Mouse (Mus musculus) forebrain, embryonic 13.5 days (tissue): ENCODE measurements around the gene Rnase2b. TPM values are rescaled to one million over a fixed set of nuclear protein-coding genes. Genes with fewer than 3 reads are reported as not detected.

ENCODE experiments used
- ATAC-seq: fragments of 200-750 bp; cut with Nextera tagmentation; 2 replicates; pipeline ENCODE4 v1.8.0; 2017
- H3K27ac ChIP-seq: fragments of 300-500 bp; sonication (generic); 2 replicates; pipeline ENCODE4 v1.5.1; 2015; ENCODE audit warnings: inconsistent platforms, mild to moderate bottlenecking, moderate library complexity
- H3K27me3 ChIP-seq: fragments of 300-500 bp; sonication (generic); 2 replicates; pipeline ENCODE4 v1.6.1; 2015; ENCODE audit warnings: mild to moderate bottlenecking, inconsistent platforms
- H3K36me3 ChIP-seq: fragments of 300-500 bp; sonication (generic); 2 replicates; pipeline ENCODE4 v1.6.1; 2015; ENCODE audit warnings: mild to moderate bottlenecking, inconsistent platforms; ENCODE audit not compliant: poor library complexity, severe bottlenecking
- H3K4me1 ChIP-seq: fragments of 300-500 bp; sonication (generic); 2 replicates; pipeline ENCODE4 v1.6.1; 2015; ENCODE audit warnings: inconsistent platforms
- H3K4me2 ChIP-seq: fragments of 300-500 bp; sonication (generic); 2 replicates; pipeline ENCODE4 v1.6.1; 2015; ENCODE audit warnings: inconsistent platforms, mild to moderate bottlenecking, moderate library complexity
- H3K4me3 ChIP-seq: fragments of 300-500 bp; sonication (generic); 2 replicates; pipeline ENCODE4 v1.5.1; 2015; ENCODE audit warnings: mild to moderate bottlenecking, inconsistent platforms
- H3K9ac ChIP-seq: fragments of 300-500 bp; sonication (generic); 2 replicates; pipeline ENCODE4 v1.6.1; 2015; ENCODE audit warnings: mild to moderate bottlenecking, inconsistent platforms
- H3K9me3 ChIP-seq: fragments of 300-500 bp; sonication (generic); replicated peaks from 2 replicates; pipeline ENCODE4 v1.6.1; 2016; ENCODE audit warnings: inconsistent platforms
- WGBS: fragments of 180-500 bp; shearing (Covaris S2); methylation state at CpG from one replicate; pipeline ENCODE4 v1.1.7; 2015; 5-methylcytosine and 5-hydroxymethylcytosine counted together
- polyA plus RNA-seq: library from polyadenylated mRNA; unstranded; fragments of >200 nt; fragmentation: Nextera tagmentation; extraction: Ambion mirVana; gene quantifications from 2 replicates; pipeline ENCODE4 v1.2.1, GENCODE M21; 2015

Gene Rnase2b
- polyA plus RNA-seq, 1 experiment from 2014 or later, result not detected

GRCm38 (mm10) chr14:51142119-51142518, 19.9 kb upstream of the Rnase2b start:
- Histone ChIP-seq H3K27ac (no peak overlapping the region), H3K4me2 (no peak overlapping the region), H3K27me3 (no peaks in the 10 kb centered on the region), H3K9me3 (no peaks in the 10 kb centered on the region), H3K9ac (no peak overlapping the region), H3K4me1 (no peaks in the 10 kb centered on the region; the same call in 1 of the 2 replicates), H3K4me3 (no peak overlapping the region), H3K36me3 (no peaks in the 10 kb centered on the region)
- ATAC-seq, result no peak
- 89% methylated on average over 4 of the region's 4 CpGs for WGBS

- ATAC-seq, result no peak
- WGBS, result 83% methylated on average over 3 of the region's 3 CpGs
Measured at GRCm38 (mm10) chr14:51142568-51142967, 19.5 kb upstream of the Rnase2b start.

GRCm38 (mm10) chr14:51143287-51143686, 18.8 kb upstream of the Rnase2b start:
- WGBS, result 81% methylated on average over 4 of the region's 4 CpGs
- H3K4me2 ChIP-seq, result no peak overlapping the region
- no peaks in the 10 kb centered on the region for H3K27me3 ChIP-seq
- no peak overlapping the region for H3K4me3 ChIP-seq
- no peaks in the 10 kb centered on the region for H3K9me3 ChIP-seq
- no peak for ATAC-seq
- H3K4me1 ChIP-seq, result no peaks in the 10 kb centered on the region; the same call in 1 of the 2 replicates
- no peak overlapping the region for H3K27ac ChIP-seq
- no peak overlapping the region for H3K9ac ChIP-seq
- no peaks in the 10 kb centered on the region for H3K36me3 ChIP-seq

More at GRCm38 (mm10) chr14:51142568-51142967, 19.5 kb upstream of the Rnase2b start:
- Histone ChIP-seq H3K9ac (no peak overlapping the region), H3K27me3 (no peaks in the 10 kb centered on the region), H3K36me3 (no peaks in the 10 kb centered on the region), H3K27ac (no peak overlapping the region), H3K4me1 (no peaks in the 10 kb centered on the region; the same call in 1 of the 2 replicates), H3K4me2 (no peak overlapping the region), H3K4me3 (no peak overlapping the region), H3K9me3 (no peaks in the 10 kb centered on the region)

- Histone ChIP-seq H3K4me2 (no peak overlapping the region), H3K9me3 (no peaks in the 10 kb centered on the region), H3K27me3 (no peaks in the 10 kb centered on the region), H3K4me3 (no peak overlapping the region), H3K36me3 (no peaks in the 10 kb centered on the region), H3K4me1 (no peaks in the 10 kb centered on the region; the same call in 1 of the 2 replicates), H3K9ac (no peak overlapping the region), H3K27ac (no peak overlapping the region)
- ATAC-seq, result no peak
- 88% methylated on average over 2 of the region's 2 CpGs for WGBS
Measured at GRCm38 (mm10) chr14:51143937-51144336, 18.1 kb upstream of the Rnase2b start.

GRCm38 (mm10) chr14:51144451-51144850, 17.6 kb upstream of the Rnase2b start:
- H3K4me2 ChIP-seq, result no peak overlapping the region
- no peaks in the 10 kb centered on the region; the same call in 1 of the 2 replicates for H3K4me1 ChIP-seq
- no peak overlapping the region for H3K27ac ChIP-seq
- no peaks in the 10 kb centered on the region for H3K27me3 ChIP-seq
- 98% methylated on average over 4 of the region's 4 CpGs for WGBS
- H3K4me3 ChIP-seq, result no peak overlapping the region
- H3K36me3 ChIP-seq, result no peaks in the 10 kb centered on the region
- no peak overlapping the region for H3K9ac ChIP-seq
- no peak for ATAC-seq
- H3K9me3 ChIP-seq, result no peaks in the 10 kb centered on the region

- ATAC-seq, result no peak
Measured at GRCm38 (mm10) chr14:51145521-51145920, 16.5 kb upstream of the Rnase2b start.

GRCm38 (mm10) chr14:51146685-51147084, 15.4 kb upstream of the Rnase2b start, which contains the start of gene Rnase1:
Gene Rnase1, minus strand, starts transcription at chr14:51146785.
- 36% methylated on average over 2 of the region's 2 CpGs for WGBS
- H3K36me3 ChIP-seq, result no peaks in the 10 kb centered on the region
- H3K4me3 ChIP-seq, result no peak within 1 kb of the TSS
- H3K9ac ChIP-seq, result no peak within 1 kb of the TSS
- H3K27me3 ChIP-seq, result no peaks in the 10 kb centered on the region
- 0 out of 2 replicates have a peak within 1 kb of the TSS, but pooled peaks have one; percentile 21 for H3K27ac ChIP-seq
- H3K4me1 ChIP-seq, result no peaks in the 10 kb centered on the region; the same call in 1 of the 2 replicates
- no peaks in the 10 kb centered on the region for H3K9me3 ChIP-seq
- no peak for ATAC-seq
- H3K4me2 ChIP-seq, result no peak within 1 kb of the TSS

More at GRCm38 (mm10) chr14:51145521-51145920, 16.5 kb upstream of the Rnase2b start:
- Histone ChIP-seq H3K36me3 (no peaks in the 10 kb centered on the region), H3K9me3 (no peaks in the 10 kb centered on the region), H3K4me3 (no peak overlapping the region), H3K4me2 (no peak overlapping the region), H3K27me3 (no peaks in the 10 kb centered on the region), H3K27ac (no peak overlapping the region), H3K9ac (no peak overlapping the region), H3K4me1 (no peaks in the 10 kb centered on the region; the same call in 1 of the 2 replicates)
- WGBS, result 91% methylated on average over 6 of the region's 6 CpGs

- Histone ChIP-seq H3K36me3 (no peaks in the 10 kb centered on the region), H3K4me1 (no peaks in the 10 kb centered on the region; the same call in 1 of the 2 replicates), H3K9ac (no peak overlapping the region), H3K9me3 (no peaks in the 10 kb centered on the region), H3K27me3 (no peaks in the 10 kb centered on the region), H3K27ac (no peak overlapping the region), H3K4me2 (no peak overlapping the region), H3K4me3 (no peak overlapping the region)
- 88% methylated on average over 3 of the region's 3 CpGs for WGBS
- ATAC-seq, result no peak
Measured at GRCm38 (mm10) chr14:51148006-51148405, 14.1 kb upstream of the Rnase2b start.

GRCm38 (mm10) chr14:51149164-51149563, 12.9 kb upstream of the Rnase2b start:
- Histone ChIP-seq H3K27ac (no peak overlapping the region), H3K4me2 (no peak overlapping the region), H3K4me3 (no peak overlapping the region), H3K9ac (no peak overlapping the region), H3K27me3 (no peaks in the 10 kb centered on the region), H3K4me1 (no peaks in the 10 kb centered on the region; the same call in 1 of the 2 replicates), H3K36me3 (no peaks in the 10 kb centered on the region), H3K9me3 (no peaks in the 10 kb centered on the region)
- no peak for ATAC-seq
- 83% methylated on average over 5 of the region's 5 CpGs for WGBS

- Histone ChIP-seq H3K36me3 (no peaks in the 10 kb centered on the region), H3K4me3 (no peak overlapping the region), H3K4me2 (no peak overlapping the region), H3K27ac (no peak overlapping the region), H3K9ac (no peak overlapping the region), H3K27me3 (no peaks in the 10 kb centered on the region), H3K4me1 (no peaks in the 10 kb centered on the region; the same call in 1 of the 2 replicates), H3K9me3 (no peaks in the 10 kb centered on the region)
- ATAC-seq, result no peak
- WGBS, result 88% methylated on average over 3 of the region's 3 CpGs
Measured at GRCm38 (mm10) chr14:51150206-51150831, 11.7 kb upstream of the Rnase2b start.

- Histone ChIP-seq H3K27ac (no peak overlapping the region), H3K4me2 (no peak overlapping the region), H3K9ac (no peak overlapping the region), H3K9me3 (no peaks in the 10 kb centered on the region), H3K4me1 (no peaks in the 10 kb centered on the region), H3K36me3 (no peaks in the 10 kb centered on the region), H3K4me3 (no peak overlapping the region), H3K27me3 (no peaks in the 10 kb centered on the region)
- 83% methylated on average over 5 of the region's 5 CpGs for WGBS
- ATAC-seq, result no peak
Measured at GRCm38 (mm10) chr14:51152249-51152870, 9.7 kb upstream of the Rnase2b start.

- 85% methylated on average over 5 of the region's 5 CpGs for WGBS
- no peak overlapping the region for H3K9ac ChIP-seq
Measured at GRCm38 (mm10) chr14:51156056-51156735, 5.9 kb upstream of the Rnase2b start.

More at GRCm38 (mm10) chr14:51156056-51156735, 5.9 kb upstream of the Rnase2b start:
- no peak overlapping the region for H3K4me2 ChIP-seq
- no peaks in the 10 kb centered on the region for H3K27me3 ChIP-seq
- H3K36me3 ChIP-seq, result no peaks in the 10 kb centered on the region
- H3K4me3 ChIP-seq, result no peak overlapping the region
- no peak overlapping the region for H3K27ac ChIP-seq
- no peak for ATAC-seq
- H3K4me1 ChIP-seq, result no peaks in the 10 kb centered on the region
- H3K9me3 ChIP-seq, result no peaks in the 10 kb centered on the region
